Mouse (Mus musculus) heart, adult 9 months (tissue): ENCODE results near the gene Hmg20b.
A peak's percentile ranks its signal among the peaks of the same experiment; 100 is the strongest.

Experiments
- DNase-seq, 2 experiments: peaks; one replicate each; pipeline ENCODE4 v3.0.0; 2022; ENCODE audit warnings: low spot score in 2 of 2

The Hmg20b gene

DNA sequence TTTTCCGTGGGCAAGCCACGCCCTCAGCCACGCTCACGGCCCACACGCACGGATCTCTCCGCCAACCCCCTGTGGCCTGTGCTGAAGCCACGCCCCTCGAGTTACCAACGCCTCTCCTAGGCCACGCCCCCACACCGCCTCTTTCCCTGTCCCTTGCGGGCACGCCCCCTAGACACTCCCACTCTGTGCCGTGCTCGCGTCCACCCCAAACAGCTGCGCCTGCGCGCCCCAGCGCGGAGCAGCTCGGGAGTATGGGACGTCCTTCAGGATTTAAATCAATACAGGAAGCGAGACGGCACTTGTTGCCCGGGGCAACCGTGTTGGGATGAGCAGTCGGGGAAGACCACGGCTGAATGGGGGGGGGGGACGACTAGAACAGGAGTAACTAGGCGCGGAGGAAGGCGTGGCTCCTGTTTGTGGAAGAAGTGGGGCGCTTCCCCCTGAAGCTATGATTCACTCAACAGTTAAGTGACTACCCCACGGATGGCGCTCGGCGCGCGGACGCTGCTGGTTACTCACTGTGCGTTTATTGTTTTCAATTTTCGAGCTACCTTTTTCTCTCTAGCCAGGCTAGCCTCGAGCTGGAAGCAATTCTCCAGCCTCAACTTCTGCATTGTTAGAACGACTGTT, 28.4 kb upstream of the Hmg20b start:
- peak; percentile 100 for DNase-seq

DNA sequence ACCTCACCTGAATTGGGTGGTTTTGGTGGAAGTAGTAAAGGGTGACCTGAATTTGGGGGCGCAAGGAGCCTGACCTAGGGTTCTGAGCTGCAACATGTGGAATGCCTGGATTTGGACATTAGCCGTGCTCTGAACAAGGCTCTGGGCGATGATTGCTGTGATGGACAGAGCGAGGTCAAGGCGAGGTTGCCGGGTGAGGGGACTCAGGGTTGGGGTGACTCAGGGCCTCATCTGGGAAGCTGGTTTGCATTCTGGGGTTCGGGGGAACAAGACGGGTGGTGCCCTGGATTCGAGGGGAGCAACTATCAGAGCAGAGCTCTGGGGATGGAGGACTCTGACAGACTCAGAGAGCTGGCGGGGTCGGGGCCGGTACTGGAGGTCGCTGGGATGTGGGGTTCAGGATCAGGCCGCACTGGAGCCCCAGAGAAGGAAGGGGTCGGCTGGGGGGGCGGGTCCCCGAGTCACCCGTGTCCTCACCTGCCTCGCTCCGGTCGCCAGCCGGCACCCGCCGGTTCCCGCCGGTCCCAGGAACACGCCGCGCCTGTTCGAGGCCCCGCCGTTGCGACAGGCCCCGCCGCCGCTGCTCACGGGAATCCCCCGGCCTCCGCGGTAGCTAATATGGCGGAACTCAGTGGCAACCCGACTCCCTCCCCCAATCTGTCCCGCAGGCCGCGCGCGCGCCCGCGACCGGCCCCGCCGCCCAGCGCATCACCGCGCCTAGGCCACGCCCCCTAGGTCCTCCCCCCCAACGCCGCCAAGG, 27.7 kb upstream of the Hmg20b start, which contains the start of gene Fzr1:
Gene Fzr1, minus strand, starts transcription at position 724 of the 760 bp plus-strand sequence.
- no peak for DNase-seq

GRCm38 (mm10) chr10:81377362-81377664, 27.0 kb upstream of the Hmg20b start:
- no peak for DNase-seq

DNA sequence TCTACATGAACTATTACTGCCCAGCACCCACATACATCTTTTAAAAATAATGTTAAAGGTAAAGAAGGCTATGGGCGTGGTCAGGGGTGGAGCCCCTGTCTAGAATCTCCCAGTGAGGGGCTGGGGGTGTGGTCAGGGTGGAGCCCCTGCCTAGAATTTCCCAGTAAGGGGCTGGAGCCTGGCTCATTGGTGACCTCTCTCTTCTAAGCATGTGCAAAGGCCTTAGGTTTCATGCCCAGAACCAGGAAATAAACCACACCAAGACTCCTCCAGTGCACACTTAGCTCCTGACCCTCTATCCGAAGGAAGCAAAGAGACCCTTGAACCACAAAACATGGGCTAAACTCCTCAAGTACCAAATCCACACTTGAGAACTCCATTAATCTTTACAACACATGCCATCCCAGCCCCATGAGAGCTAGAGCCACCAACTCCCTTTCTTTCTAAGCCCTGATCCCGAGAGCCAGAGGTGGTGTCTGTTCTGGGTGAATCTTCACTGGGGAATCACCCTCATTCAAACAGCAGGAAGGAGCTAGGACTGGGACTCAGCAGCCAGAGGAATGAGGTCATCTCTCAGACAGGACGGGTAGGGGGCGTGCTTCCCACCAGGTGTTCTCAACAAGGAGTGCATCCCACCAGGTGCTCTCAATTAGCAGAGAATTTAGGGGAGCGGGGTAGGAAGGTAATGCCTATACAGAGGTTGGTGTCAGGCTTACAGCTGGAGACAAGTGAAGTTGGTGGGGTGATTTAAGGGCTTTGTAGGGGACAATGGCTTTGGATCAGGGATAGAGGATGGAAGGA, 26.5 kb upstream of the Hmg20b start:
- no peak for DNase-seq

- no peak for DNase-seq
Measured at GRCm38 (mm10) chr10:81375322-81375721, 25.0 kb upstream of the Hmg20b start.

GRCm38 (mm10) chr10:81367207-81367495, 16.9 kb upstream of the Hmg20b start:
- no peak for DNase-seq

DNA sequence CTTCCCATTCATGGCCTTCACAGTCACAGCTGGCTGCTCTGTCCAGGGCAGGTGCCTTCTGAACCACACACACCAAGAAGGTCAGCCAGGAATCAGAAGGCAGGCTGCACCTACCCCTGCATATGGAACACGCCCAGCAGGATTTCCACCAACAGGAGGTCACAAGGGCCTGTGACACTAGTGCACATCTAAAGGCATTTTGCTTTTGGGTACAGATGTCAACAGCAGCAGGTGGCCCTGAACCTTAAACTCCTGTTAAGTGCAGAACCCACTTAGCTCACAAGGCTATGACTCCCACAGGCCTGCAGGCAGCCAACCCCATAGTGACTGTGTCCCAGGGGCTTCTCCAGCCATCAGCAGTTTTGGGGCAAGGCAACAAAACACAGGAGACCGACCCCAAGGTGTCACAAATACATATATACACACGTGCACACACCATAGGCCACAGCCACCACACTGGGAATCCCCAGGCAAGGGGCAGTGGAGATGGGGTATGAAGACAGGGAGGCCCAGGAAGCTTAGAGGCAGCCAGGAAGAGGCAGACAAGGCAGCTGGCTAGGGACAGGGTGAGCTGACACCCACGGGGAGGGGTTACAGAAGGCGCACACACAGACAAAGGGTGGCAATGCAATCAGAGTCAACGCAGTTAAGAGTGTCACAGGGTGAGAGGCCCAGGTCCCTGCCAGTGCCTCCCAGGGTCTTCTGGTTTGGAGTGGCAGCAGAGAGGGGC, 16.4 kb upstream of the Hmg20b start:
- no peak for DNase-seq

DNA sequence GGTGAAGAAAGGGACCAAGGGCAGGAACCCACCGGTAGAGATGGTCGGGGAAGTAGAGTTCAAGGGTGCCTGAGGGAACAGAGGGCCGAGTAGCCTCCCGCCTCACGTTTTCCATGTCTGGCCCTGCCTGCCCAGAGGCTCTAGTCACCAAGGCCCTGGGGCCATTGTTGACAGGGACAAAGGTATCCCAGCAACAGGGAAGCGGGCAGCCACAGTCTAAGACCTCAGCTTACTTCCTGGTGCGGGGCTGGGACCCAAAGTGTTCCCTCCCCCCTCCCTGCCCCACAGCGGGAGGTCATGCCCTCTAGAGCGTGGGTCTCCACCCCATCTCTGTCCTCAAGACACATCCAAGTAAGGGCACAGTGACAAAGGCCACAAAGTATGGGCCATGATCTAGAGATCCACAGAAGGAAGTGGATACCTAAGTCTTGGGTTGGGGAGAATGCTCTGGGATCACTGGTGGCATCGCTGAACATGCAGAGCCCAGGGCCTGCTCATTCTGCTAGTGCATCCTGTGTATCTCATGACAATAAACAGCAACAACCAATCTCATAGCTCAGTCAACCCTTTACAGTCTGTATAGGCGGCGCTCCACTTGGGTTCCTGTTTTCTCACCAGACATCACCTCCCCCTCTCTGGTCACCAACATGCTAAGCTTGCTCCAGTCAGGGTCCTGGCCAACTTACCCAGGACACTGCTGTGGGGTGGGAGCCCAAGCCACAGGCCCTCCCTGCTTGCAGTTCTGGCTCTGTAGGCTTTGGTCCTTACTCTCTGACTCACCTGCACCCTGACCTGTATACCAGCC, 15.6 kb upstream of the Hmg20b start, which contains the start of gene 4930404N11Rik:
Gene 4930404N11Rik, minus strand, starts transcription at position 145 of the 805 bp plus-strand sequence.
- no peak for DNase-seq

GRCm38 (mm10) chr10:81365073-81365472, 14.8 kb upstream of the Hmg20b start:
- DNase-seq = no peak

DNA sequence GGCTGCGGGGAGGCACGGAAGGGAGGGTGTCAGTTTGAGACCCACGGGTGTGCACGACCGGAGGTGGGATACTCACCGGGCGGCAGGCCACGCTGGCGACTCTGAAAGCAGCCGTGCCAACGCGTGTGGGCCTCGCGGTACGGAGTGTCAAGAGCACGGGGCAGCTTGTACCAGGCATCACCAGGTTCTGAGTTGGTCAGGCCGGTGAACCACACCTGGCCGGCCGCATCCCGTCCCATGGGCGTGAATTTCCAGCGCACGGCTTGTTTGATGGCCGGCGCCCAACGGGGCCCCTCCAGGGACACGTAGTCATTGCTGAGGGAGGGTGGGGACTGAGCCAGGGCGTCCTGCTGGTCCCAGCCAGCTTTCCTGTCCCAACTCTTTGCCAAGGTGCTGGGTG, 14.4 kb upstream of the Hmg20b start:
- no peak for DNase-seq

GRCm38 (mm10) chr10:81363436-81364346, 13.4 kb upstream of the Hmg20b start:
- peak in 1 of 2 experiments; percentile 65 for DNase-seq

DNA sequence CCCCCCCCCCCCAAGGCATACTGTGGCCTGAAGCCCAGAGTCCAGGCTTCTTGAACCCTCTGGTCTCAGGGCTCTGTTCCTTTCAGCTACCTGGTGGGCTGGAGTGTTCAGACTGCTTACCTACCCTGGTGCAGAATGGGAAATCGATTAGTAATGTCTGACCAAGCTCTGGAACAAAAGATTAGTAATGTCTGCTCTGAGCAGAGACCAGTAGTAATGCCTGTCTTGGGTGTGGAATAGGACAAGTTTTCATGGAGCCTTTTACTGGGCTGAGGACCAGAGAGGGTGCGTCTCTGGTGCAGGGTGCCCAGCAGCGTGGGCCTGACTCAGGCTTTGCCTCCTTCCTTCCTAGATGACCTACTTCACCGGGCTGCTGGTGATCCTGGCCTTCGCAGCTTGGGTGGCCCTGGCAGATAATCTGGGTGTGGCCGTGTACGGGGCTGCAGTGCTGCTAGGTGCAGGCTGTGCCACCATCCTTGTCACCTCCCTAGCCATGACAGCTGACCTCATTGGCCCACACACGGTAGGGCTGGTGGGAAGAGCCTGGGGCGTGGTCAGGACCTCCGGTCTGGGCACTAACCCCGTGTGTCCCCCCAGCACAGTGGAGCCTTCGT, 12.2 kb upstream of the Hmg20b start:
- DNase-seq = no peak

DNA sequence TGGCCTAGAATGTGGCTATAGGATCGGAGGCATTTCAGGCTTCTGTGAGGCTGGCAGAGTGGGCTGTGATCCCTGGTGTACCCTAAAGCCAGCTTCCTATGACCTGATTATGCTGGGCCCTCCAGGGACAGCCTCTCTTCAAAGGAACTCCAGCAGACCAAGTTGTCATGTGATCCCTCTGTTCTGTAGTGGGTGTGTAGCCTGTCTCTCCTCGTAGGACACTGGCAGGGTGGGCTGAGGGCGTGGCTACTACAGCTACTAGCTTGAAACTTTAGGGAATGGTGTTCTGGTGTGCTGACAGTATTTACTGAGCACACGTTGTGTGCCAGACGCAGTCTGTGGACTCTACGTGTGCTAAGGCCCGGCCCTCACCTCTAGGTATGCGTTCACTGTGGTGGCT, 10.4 kb upstream of the Hmg20b start:
- DNase-seq = no peak

GRCm38 (mm10) chr10:81358841-81359240, 8.6 kb upstream of the Hmg20b start:
- DNase-seq = no peak

DNA sequence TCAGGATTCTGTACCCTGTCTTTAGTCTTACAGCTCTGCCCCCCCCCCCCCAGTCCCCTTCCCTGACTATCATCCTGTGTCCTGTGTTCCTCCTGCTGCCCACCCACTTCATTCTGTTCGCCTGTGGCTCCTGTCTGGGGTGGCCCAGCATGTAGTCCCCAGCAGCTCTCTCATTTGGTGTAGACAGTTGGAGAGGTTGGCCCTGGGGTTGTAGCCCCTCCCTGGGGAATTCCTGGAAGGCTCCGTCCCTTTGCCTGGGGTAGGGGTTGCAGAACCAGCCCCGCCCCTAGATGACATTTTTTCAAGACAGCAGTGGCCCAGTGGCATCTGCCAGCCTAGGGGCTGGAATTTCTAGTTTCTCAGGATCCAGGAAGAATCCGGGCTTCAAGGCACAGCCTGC, 7.9 kb upstream of the Hmg20b start:
- DNase-seq = no peak

DNA sequence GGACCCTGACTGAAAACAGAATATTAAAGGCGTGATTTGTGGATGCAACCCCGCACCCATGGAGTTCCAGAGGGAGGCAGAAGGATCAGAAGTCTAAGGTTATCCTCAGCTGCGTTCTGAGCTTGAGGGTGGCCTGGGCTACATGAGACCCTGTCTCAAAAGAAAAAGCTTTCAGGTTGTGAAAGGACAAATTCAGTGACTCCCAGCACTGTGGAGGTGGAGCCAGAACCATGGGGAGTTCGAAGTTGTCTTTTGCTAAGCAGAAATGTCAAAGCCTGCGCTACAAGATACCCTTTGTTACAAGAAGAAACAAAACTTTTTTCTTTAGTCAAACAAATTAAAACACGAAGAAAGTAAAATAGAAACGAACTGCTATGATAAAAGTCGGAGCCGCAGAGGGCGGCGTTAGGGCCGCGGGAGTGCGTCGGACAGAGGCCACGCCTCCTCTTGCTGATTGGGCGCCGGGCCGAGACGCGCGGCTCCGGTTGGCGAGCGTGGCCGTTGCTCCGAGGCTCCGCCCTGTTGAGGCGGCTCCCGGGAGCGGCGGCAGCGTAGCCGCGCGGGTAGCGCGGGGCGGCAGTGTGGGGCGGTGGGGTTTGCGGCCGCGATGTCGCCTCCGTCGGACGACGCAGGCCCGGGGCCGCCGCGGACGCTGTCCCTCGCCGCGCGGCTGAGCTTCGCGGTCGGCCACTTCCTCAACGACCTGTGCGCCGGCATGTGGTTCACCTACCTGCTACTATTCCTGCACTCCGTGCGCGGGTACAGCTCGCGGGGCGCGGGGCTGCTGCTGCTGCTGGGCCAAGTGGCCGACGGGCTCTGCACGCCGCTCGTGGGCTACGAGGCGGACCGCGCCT, 6.9 kb upstream of the Hmg20b start, which contains the start of gene Mfsd12:
Gene Mfsd12, plus strand, starts transcription at position 501 of the 854 bp plus-strand sequence.
- peak; percentile 86 to 90 for DNase-seq

GRCm38 (mm10) chr10:81356352-81356990, 6.2 kb upstream of the Hmg20b start:
- no peak for DNase-seq

- DNase-seq = no peak
Measured at GRCm38 (mm10) chr10:81355533-81355932, 5.3 kb upstream of the Hmg20b start.
